Mouse (Mus musculus): ENCODE measurements around the gene Junb.

DNA sequence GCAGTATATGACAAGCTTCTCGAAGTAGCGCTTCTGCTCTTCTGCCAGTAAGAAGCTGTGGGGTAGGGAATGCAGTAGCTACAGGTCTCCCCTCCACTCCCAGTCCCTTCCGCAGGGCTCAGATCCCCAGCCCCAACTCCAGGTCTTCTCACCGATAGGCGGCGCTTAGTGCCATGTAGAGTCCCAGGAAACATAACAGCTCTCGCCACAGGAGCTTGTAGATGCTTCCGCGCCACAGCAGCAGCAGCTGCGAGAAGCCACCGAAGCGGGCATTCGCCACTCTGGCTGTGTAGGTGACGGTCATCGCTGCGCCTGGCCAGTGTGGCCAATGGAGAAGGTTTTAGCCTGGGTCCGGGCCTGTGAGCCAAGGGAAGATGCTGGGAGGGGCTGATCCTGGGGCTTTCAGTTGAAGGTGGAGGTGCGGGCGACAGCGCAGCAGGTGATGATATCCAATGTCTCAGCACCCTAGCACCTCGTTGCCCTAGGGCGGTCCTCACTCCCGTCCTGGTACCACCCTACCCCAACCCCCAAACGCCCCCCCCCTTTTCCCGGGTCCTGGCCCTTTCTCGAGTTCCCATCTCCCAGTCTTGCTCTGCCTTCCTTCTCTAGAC is 34.8 kb upstream of the Junb start:
- TF ChIP-seq EP300 (IDR thresholded peaks at IDR 0.05; ENCODE audit: low read depth) (no peak), CTCF (IDR thresholded peaks at IDR 0.05; ENCODE audit: low read depth) (peak; percentile 80)

Measured in liver, postnatal 0 days (tissue).